Mouse (Mus musculus) bone marrow macrophage, adult 2 months (primary cell): ENCODE measurements at regions not wholly inside any gene's neighbourhood (a gene's known extent, or its start where the extent isn't known, plus 50 kb on each side); places are given as distances from the start of the nearest gene placed in this dataset.

Experiments
- CTCF ChIP-seq: IDR thresholded peaks from 2 replicates; pipeline ENCODE4 v1.5.1; 2012; ENCODE audit warnings: low read depth, mild to moderate bottlenecking, low read length, moderate library complexity
- POLR2A ChIP-seq: IDR thresholded peaks from 2 replicates; pipeline ENCODE4 v1.6.1; 2012; ENCODE audit warnings: mild to moderate bottlenecking, low read depth, low read length, borderline replicate concordance

GRCm38 (mm10) chr1:128667121-128667762 lies 75.1 kb upstream of the Cxcr4 start:
- TF ChIP-seq POLR2A (no peak), CTCF (no peak)
